Mouse (Mus musculus): ENCODE data around the gene Tmcc3.

DNA sequence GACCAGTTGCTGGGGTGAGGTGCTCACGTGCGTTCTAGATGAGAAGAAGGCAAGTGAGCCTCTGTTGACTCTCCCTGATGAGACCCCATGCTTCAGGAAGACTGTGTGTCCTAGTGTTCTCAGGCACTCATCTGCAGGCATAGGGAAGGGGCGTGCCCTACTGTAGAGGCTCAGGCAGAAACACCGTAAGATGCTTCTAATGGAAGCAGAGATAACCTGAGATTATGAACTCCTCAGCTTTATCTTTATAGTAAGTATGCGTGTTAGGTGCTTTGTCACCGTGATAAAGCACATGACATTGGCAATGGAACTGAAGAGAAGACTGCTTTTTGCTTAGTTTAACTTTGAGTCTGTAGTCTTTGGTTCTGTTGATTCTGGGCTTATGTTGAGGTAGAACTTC is 215.5 kb downstream of the Tmcc3 start:
- TF ChIP-seq POLR2A (IDR thresholded peaks at IDR 0.05; ENCODE audit: low read depth, low read length) (no peak), CTCF (IDR thresholded peaks at IDR 0.05; ENCODE audit: extremely low read depth, insufficient read depth, insufficient read length, insufficient replicate concordance) (no peak)
